Mouse (Mus musculus): ENCODE results near the gene 6030445D17Rik. TPM values are rescaled to one million over a fixed set of nuclear protein-coding genes. Genes with fewer than 3 reads are reported as not detected.
A peak's percentile ranks its signal among the peaks of the same experiment; 100 is the strongest.

The 6030445D17Rik gene
- polyA plus RNA-seq, 1 experiment, result 0.31 TPM

DNA sequence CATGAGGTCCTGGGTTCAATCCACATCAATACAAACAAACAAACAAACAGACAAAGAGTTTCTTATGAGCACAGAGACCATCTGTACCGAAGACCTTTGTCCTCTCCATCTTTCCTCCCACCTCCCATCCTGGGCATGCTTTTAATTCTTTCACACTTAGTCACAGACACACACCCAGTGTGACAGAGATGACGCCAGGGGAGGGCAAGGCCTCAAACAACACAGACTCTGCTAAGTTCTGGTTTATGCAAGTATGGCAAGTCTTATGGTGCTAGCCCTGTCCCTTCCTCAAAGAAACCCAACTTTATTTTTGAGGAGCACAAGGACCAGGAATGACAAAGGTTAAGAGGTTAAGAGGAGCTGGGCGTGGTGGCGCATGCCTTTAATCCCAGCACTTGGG is 11.8 kb upstream of the 6030445D17Rik start:
- no peaks in the 10 kb centered on the region for H3K36me3 ChIP-seq (ENCODE audit: control insufficient read depth, insufficient read depth, low read length)
- no peak overlapping the region for H3K27ac ChIP-seq (ENCODE audit: insufficient read depth, low read depth, low read length)

GRCm38 (mm10) chr4:136451564-136451963 is 10.5 kb upstream of the 6030445D17Rik start:
- Histone ChIP-seq H3K4me1 (ENCODE audit: control insufficient read depth, insufficient read depth, low read length) (no peaks in the 10 kb centered on the region), H3K36me3 (ENCODE audit: control insufficient read depth, insufficient read depth, low read length) (no peaks in the 10 kb centered on the region), H3K4me3 (ENCODE audit: insufficient read depth, low read depth, low read length) (no peak overlapping the region), H3K27ac (ENCODE audit: insufficient read depth, low read depth, low read length) (no peak overlapping the region), H3K27me3 (replicated peaks; ENCODE audit: control insufficient read depth, insufficient read depth, low read length) (no peaks in the 10 kb centered on the region)
- WGBS, result 7% methylated on average over 6 of the region's 6 CpGs
- TF ChIP-seq POLR2A (IDR thresholded peaks at IDR 0.05; ENCODE audit: low read depth, low read length), result no peak
- peak; percentile 50 for DNase-seq

More for the DNA sequence above, 11.8 kb upstream of the 6030445D17Rik start:
- 87% methylated on average over 4 of the region's 4 CpGs for WGBS
- Histone ChIP-seq H3K4me1 (ENCODE audit: control insufficient read depth, insufficient read depth, low read length) (no peaks in the 10 kb centered on the region), H3K27me3 (replicated peaks; ENCODE audit: control insufficient read depth, insufficient read depth, low read length) (no peaks in the 10 kb centered on the region), H3K4me3 (ENCODE audit: insufficient read depth, low read depth, low read length) (no peak overlapping the region)
- no peak for DNase-seq
- TF ChIP-seq POLR2A (IDR thresholded peaks at IDR 0.05; ENCODE audit: low read depth, low read length) (no peak), CTCF (conservative IDR thresholded peaks at IDR 0.05; ENCODE audit: insufficient read depth, insufficient read length, low read depth, low read length) (no peak)

DNA sequence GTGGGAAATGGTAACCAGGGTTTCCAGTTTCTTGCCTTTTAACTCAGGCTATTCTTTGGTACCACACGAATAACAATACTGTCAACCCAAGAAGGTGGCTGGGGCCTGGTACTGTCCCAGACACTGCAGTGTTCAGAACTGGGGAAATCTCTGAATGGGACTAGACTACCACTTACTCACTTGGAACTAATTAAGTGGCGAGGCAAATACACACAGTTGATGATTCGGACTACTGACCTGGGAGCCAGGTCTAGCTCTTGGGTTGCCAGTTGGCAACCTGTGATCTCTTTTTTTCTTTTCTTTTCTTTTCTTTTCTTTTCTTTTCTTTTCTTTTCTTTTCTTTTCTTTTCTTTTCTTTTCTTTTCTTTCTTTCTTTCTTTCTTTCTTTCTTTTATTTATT is 9.8 kb upstream of the 6030445D17Rik start:
- TF ChIP-seq CTCF (conservative IDR thresholded peaks at IDR 0.05; ENCODE audit: insufficient read depth, insufficient read length, low read depth, low read length), result no peak
- no peak for TF ChIP-seq POLR2A (IDR thresholded peaks at IDR 0.05; ENCODE audit: low read depth, low read length)

DNA sequence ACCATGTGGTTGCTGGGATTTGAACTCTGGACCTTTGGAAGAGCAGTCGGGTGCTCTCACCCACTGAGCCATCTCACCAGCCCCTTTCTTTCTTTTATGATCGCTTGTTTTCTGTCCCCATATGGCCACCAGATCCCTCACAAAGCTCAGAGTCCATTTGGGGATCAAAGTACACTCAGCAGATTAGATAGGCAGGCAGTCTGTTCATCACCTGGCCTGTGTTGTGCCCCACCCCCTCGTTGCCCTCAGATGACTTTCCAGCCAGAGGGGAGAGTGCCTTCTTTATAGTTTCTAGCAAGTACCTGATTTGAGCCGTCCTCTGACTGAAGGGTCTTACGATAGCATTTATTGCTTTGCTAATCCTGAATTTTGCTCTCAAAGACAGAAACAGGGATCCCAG is 9.3 kb upstream of the 6030445D17Rik start:
- no peaks in the 10 kb centered on the region for H3K36me3 ChIP-seq (ENCODE audit: control insufficient read depth, insufficient read depth, low read length)
- WGBS, result 51% methylated on average over 5 of the region's 5 CpGs
- H3K4me3 ChIP-seq (ENCODE audit: insufficient read depth, low read depth, low read length), result no peak overlapping the region
- TF ChIP-seq POLR2A (IDR thresholded peaks at IDR 0.05; ENCODE audit: low read depth, low read length), result no peak
- no peak for TF ChIP-seq CTCF (conservative IDR thresholded peaks at IDR 0.05; ENCODE audit: insufficient read depth, insufficient read length, low read depth, low read length)
- H3K27me3 ChIP-seq (replicated peaks; ENCODE audit: control insufficient read depth, insufficient read depth, low read length), result no peaks in the 10 kb centered on the region
- H3K4me1 ChIP-seq (ENCODE audit: control insufficient read depth, insufficient read depth, low read length), result no peaks in the 10 kb centered on the region
- H3K27ac ChIP-seq (ENCODE audit: insufficient read depth, low read depth, low read length), result no peak overlapping the region
- DNase-seq, result peak; percentile 51

More for the DNA sequence above, 9.8 kb upstream of the 6030445D17Rik start:
- H3K36me3 ChIP-seq (ENCODE audit: control insufficient read depth, insufficient read depth, low read length), result no peaks in the 10 kb centered on the region
- no peak overlapping the region for H3K27ac ChIP-seq (ENCODE audit: insufficient read depth, low read depth, low read length)
- 62% methylated on average over 3 of the region's 3 CpGs for WGBS
- H3K27me3 ChIP-seq (replicated peaks; ENCODE audit: control insufficient read depth, insufficient read depth, low read length), result no peaks in the 10 kb centered on the region
- peak; percentile 61 for DNase-seq
- no peaks in the 10 kb centered on the region for H3K4me1 ChIP-seq (ENCODE audit: control insufficient read depth, insufficient read depth, low read length)
- H3K4me3 ChIP-seq (ENCODE audit: insufficient read depth, low read depth, low read length), result no peak overlapping the region

DNA sequence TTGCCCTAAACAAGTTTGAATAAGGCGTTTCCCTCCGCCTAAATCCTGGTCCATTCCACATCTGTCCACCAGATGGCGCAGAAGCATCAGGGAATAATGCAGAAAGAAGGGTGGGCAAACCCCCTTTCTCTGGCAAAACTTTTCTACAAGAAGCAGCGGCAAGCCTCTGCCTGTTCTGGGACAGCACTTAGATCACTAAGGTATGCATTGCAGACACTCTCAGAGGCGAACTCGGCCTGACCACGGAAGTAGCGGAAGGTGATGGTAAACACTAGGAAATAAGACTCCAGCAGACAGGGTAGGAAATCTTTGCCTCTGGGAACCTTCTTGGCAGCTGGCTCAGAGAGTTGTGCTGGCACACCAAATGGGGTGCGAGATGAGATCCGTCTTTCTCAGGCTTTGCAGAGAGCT is 7.2 kb upstream of the 6030445D17Rik start:
- 4% methylated on average over 10 of the region's 10 CpGs for WGBS
- Histone ChIP-seq H3K27me3 (replicated peaks; ENCODE audit: control insufficient read depth, insufficient read depth, low read length) (no peaks in the 10 kb centered on the region), H3K27ac (ENCODE audit: insufficient read depth, low read depth, low read length) (no peak overlapping the region), H3K36me3 (ENCODE audit: control insufficient read depth, insufficient read depth, low read length) (no peaks in the 10 kb centered on the region), H3K4me3 (ENCODE audit: insufficient read depth, low read depth, low read length) (peak overlapping the region; percentile 20; the same call in 1 of the 2 replicates), H3K4me1 (ENCODE audit: control insufficient read depth, insufficient read depth, low read length) (no peaks in the 10 kb centered on the region)
- TF ChIP-seq POLR2A (IDR thresholded peaks at IDR 0.05; ENCODE audit: low read depth, low read length) (no peak), CTCF (conservative IDR thresholded peaks at IDR 0.05; ENCODE audit: insufficient read depth, insufficient read length, low read depth, low read length) (peak; percentile 91)
- DNase-seq, result peak; percentile 73

DNA sequence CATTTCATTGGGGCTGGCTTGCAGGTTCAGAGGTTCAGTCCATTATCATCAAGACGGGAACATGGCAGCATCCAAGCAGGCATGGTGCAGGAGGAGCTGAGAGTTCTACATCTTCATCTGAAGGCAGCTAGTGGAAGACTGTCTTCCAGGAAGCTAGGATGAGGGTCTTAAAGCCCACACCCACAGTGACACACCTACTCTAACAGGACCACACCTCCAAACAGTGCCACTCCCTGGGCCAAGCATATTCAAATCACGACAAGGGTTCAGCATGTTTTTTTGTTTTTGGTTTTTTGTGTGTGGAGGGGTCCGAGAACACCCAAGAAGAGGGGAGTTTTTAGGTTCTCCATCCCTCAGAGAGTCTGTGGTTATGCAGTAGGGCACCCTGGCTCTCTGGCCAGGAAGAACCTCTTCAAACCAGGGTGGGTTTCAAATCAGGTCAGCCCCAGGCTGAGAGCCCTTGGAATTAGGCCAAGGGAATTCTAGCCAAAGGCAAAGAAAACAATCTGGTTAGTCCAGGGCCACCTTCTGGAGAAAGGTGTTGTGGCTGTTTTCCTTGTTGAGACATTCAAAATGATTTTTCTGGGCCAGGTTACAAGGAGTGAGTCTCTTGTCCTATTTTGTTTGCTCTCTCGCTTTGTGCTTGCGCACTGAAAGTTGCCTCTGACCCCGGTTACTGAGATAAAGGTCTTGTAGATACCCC is 5.4 kb upstream of the 6030445D17Rik start:
- Histone ChIP-seq H3K4me3 (ENCODE audit: insufficient read depth, low read depth, low read length) (no peak overlapping the region), H3K27ac (ENCODE audit: insufficient read depth, low read depth, low read length) (no peak overlapping the region), H3K36me3 (ENCODE audit: control insufficient read depth, insufficient read depth, low read length) (no peaks in the 10 kb centered on the region), H3K4me1 (ENCODE audit: control insufficient read depth, insufficient read depth, low read length) (no peaks in the 10 kb centered on the region; the same call in 1 of the 2 replicates), H3K27me3 (replicated peaks; ENCODE audit: control insufficient read depth, insufficient read depth, low read length) (no peaks in the 10 kb centered on the region)
- WGBS, result 94% methylated on average over 6 of the region's 6 CpGs
- TF ChIP-seq CTCF (conservative IDR thresholded peaks at IDR 0.05; ENCODE audit: insufficient read depth, insufficient read length, low read depth, low read length) (no peak), POLR2A (IDR thresholded peaks at IDR 0.05; ENCODE audit: low read depth, low read length) (no peak)
- no peak for DNase-seq

GRCm38 (mm10) chr4:136458276-136458675 is 3.8 kb upstream of the 6030445D17Rik start:
- H3K4me3 ChIP-seq (ENCODE audit: insufficient read depth, low read depth, low read length), result no peak overlapping the region
- WGBS, result 79% methylated on average over 7 of the region's 7 CpGs

More at GRCm38 (mm10) chr4:136458276-136458675, 3.8 kb upstream of the 6030445D17Rik start:
- DNase-seq, result no peak
- TF ChIP-seq POLR2A (IDR thresholded peaks at IDR 0.05; ENCODE audit: low read depth, low read length) (no peak), CTCF (conservative IDR thresholded peaks at IDR 0.05; ENCODE audit: insufficient read depth, insufficient read length, low read depth, low read length) (no peak)
- no peaks in the 10 kb centered on the region for H3K27me3 ChIP-seq (replicated peaks; ENCODE audit: control insufficient read depth, insufficient read depth, low read length)
- no peak overlapping the region for H3K27ac ChIP-seq (ENCODE audit: insufficient read depth, low read depth, low read length)
- no peaks in the 10 kb centered on the region for H3K36me3 ChIP-seq (ENCODE audit: control insufficient read depth, insufficient read depth, low read length)
- H3K4me1 ChIP-seq (ENCODE audit: control insufficient read depth, insufficient read depth, low read length), result no peaks in the 10 kb centered on the region; the same call in 1 of the 2 replicates
